Mouse (Mus musculus) brain, embryonic 14.5 days (tissue): Measurements from ENCODE around the gene Trpm3. TPM values are rescaled to one million over a fixed set of nuclear protein-coding genes. Genes with fewer than 3 reads are reported as not detected.

Experiments
- DNase-seq: peaks from one replicate; pipeline ENCODE4 v3.0.0-alpha.2; 2011; ENCODE audit warnings: low read depth
- CTCF ChIP-seq: fragments of 200-500 bp; IDR thresholded peaks from 2 replicates; pipeline ENCODE4 v1.5.1; 2012; ENCODE audit warnings: inconsistent platforms, mild to moderate bottlenecking, moderate library complexity, borderline replicate concordance; ENCODE audit not compliant: insufficient read depth, insufficient read length; ENCODE audit errors: extremely low read depth
- POLR2A ChIP-seq: fragments of 200-500 bp; IDR thresholded peaks from 2 replicates; pipeline ENCODE4 v1.6.1; 2012; ENCODE audit warnings: mild to moderate bottlenecking, inconsistent platforms, borderline replicate concordance; ENCODE audit not compliant: poor library complexity, insufficient read depth, insufficient read length, severe bottlenecking; ENCODE audit errors: extremely low read depth
- polyA plus RNA-seq: library from polyadenylated mRNA; depleted of rRNA; stranded (reverse); fragments of >200 nt; gene quantifications from 2 replicates; pipeline ENCODE4 v1.2.3, GENCODE M21; 2012

The Trpm3 gene
- polyA plus RNA-seq, 1 experiment: 27.7 TPM

- no peak for DNase-seq
- TF ChIP-seq CTCF (no peak), POLR2A (no peak)
Measured at GRCm38 (mm10) chr19:22596715-22597114, 457.9 kb downstream of the Trpm3 start.

GRCm38 (mm10) chr19:22604322-22604721, 465.5 kb downstream of the Trpm3 start:
- TF ChIP-seq POLR2A (no peak), CTCF (no peak)
- DNase-seq: peak; percentile 51

- TF ChIP-seq POLR2A (no peak), CTCF (no peak)
- no peak for DNase-seq
Measured at GRCm38 (mm10) chr19:22607985-22608684, 469.3 kb downstream of the Trpm3 start.

GRCm38 (mm10) chr19:22611621-22612020, 472.8 kb downstream of the Trpm3 start:
- DNase-seq: peak; percentile 45
- TF ChIP-seq POLR2A (no peak), CTCF (no peak)

GRCm38 (mm10) chr19:22615367-22615766, 476.5 kb downstream of the Trpm3 start:
- TF ChIP-seq CTCF (no peak), POLR2A (no peak)
- no peak for DNase-seq

- no peak for TF ChIP-seq POLR2A
- DNase-seq: no peak
Measured at GRCm38 (mm10) chr19:22624801-22625513, 486.1 kb downstream of the Trpm3 start.

GRCm38 (mm10) chr19:22628878-22629277, 490.0 kb downstream of the Trpm3 start:
- DNase-seq: no peak
- TF ChIP-seq CTCF: no peak
- no peak for TF ChIP-seq POLR2A

- TF ChIP-seq CTCF (peak; percentile 34; the same call in 1 of the 2 replicates), POLR2A (no peak)
- DNase-seq: peak; percentile 39
Measured at GRCm38 (mm10) chr19:22631316-22631715, 492.5 kb downstream of the Trpm3 start.

- TF ChIP-seq CTCF (no peak), POLR2A (no peak)
Measured at GRCm38 (mm10) chr19:22635635-22636034, 496.8 kb downstream of the Trpm3 start.

GRCm38 (mm10) chr19:22637786-22638185, 498.9 kb downstream of the Trpm3 start:
- DNase-seq: no peak
- no peak for TF ChIP-seq POLR2A
- no peak for TF ChIP-seq CTCF

More at GRCm38 (mm10) chr19:22635635-22636034, 496.8 kb downstream of the Trpm3 start:
- no peak for DNase-seq

- DNase-seq: no peak
- TF ChIP-seq CTCF: no peak
- TF ChIP-seq POLR2A: no peak
Measured at GRCm38 (mm10) chr19:22638394-22638954, 499.6 kb downstream of the Trpm3 start.
